In genomic region chr11:96363807-96364206, GRCm38 (mm10) we compare ENCODE assay signal across 21 mouse cellular contexts. TPM values are rescaled to one million over a fixed set of nuclear protein-coding genes. Genes with fewer than 3 reads are reported as not detected.
A peak's percentile ranks its signal among the peaks of the same experiment; 100 is the strongest.
DNase-seq lines count a peak whose midpoint lies in the region; ATAC-seq and TF ChIP-seq lines count a peak whose summit lies in the region.
"Had no signal": no experiment of that assay in that cellular context is flagged by ENCODE, and none has a peak within 500 bp of the region (broad histone marks: within the 10 kb centered on the region; RNA-seq: fewer than 3 reads in every experiment).

No protein-coding gene starts in this region.

- no peak for ATAC-seq in forebrain, postnatal 0 days
- ATAC-seq: intestine, embryonic 15.5 days had no signal

- no peaks in the 10 kb centered on the region for H3K36me3 ChIP-seq in heart, embryonic 10.5 days
- H3K36me3 ChIP-seq in ES-E14 (ENCODE audit: control insufficient read depth, insufficient read depth, low read length, poor library complexity, severe bottlenecking): no peaks in the 10 kb centered on the region
- H3K36me3 ChIP-seq in forebrain, postnatal 0 days (ENCODE audit: insufficient read depth): no peaks in the 10 kb centered on the region
- H3K36me3 ChIP-seq: embryonic facial prominence, embryonic 12.5 days; heart, embryonic 12.5 days; intestine, embryonic 15.5 days; liver, embryonic 13.5 days had no signal

- intact Hi-C loops in heart, postnatal 36 days (cut with DNase I): no loop called here

- 3% methylated on average over 5 of the region's 5 CpGs for whole genome bisulfite sequencing in heart, embryonic 10.5 days
- 3% methylated on average over 5 of the region's 5 CpGs for WGBS in forebrain, postnatal 0 days

- peaks cover 84% of the 10 kb centered on the region for H3K27me3 ChIP-seq in heart, embryonic 10.5 days (ENCODE audit: insufficient read depth, poor library complexity, severe bottlenecking)
- peaks cover 87% of the 10 kb centered on the region for H3K27me3 ChIP-seq in forebrain, postnatal 0 days (ENCODE audit: insufficient read depth, low read length)

- H3K9ac ChIP-seq in ES-E14 (ENCODE audit: insufficient read depth, low read depth, low read length, poor library complexity, severe bottlenecking): no peak overlapping the region
- no peak overlapping the region for H3K9ac ChIP-seq in forebrain, postnatal 0 days
- H3K9ac ChIP-seq: embryonic facial prominence, embryonic 12.5 days; heart, embryonic 12.5 days; intestine, embryonic 15.5 days; liver, embryonic 13.5 days had no signal

- in situ Hi-C loops in ES-E14 (cut with MboI; ENCODE audit: low sequenced_read_pairs in 2 of 2, unreplicated experiment in 2 of 2): no loop called here

- peak; percentile 64 for DNase-seq in heart, embryonic 10.5 days (ENCODE audit: low spot score)
- no peak for DNase-seq in heart, postnatal 36 days
- DNase-seq in ES-E14 (ENCODE audit: low read depth, low spot score): no peak
- peak; percentile 31 for DNase-seq in kidney, adult 18-20 months
- DNase-seq in kidney, postnatal 14 days: peak; percentile 56
- no peak for DNase-seq in T-cell, adult 2 months (ENCODE audit: low spot score)
- DNase-seq in urinary bladder, adult 2 months (ENCODE audit: low spot score): no peak
- no peak for DNase-seq in forebrain, postnatal 0 days
- DNase-seq: B cell, adult 2 months; cerebellum, adult 9-11 months; gastrocnemius, postnatal 36 days; layer of hippocampus, postnatal 36 days; left cerebral cortex, postnatal 4 days; liver, embryonic 13.5 days; lung, postnatal 14 days had no signal

- H3K9me3 ChIP-seq in heart, embryonic 10.5 days: no peaks in the 10 kb centered on the region
- no peaks in the 10 kb centered on the region for H3K9me3 ChIP-seq in ES-E14 (ENCODE audit: control insufficient read depth, insufficient read depth, low read depth, low read length)
- H3K9me3 ChIP-seq in forebrain, postnatal 0 days (ENCODE audit: low read length): no peaks in the 10 kb centered on the region
- H3K9me3 ChIP-seq: embryonic facial prominence, embryonic 12.5 days; intestine, embryonic 15.5 days; liver, embryonic 13.5 days had no signal

- no peak overlapping the region for H3K4me3 ChIP-seq in heart, embryonic 10.5 days
- H3K4me3 ChIP-seq in ES-E14 (ENCODE audit: insufficient read depth in 1 of 2, low read depth in 1 of 2, low read length in 2 of 2, poor library complexity in 1 of 2, severe bottlenecking in 1 of 2): no peak overlapping the region
- H3K4me3 ChIP-seq in forebrain, postnatal 0 days (ENCODE audit: low read depth, low read length): no peak overlapping the region
- H3K4me3 ChIP-seq: embryonic facial prominence, embryonic 12.5 days; heart, embryonic 12.5 days; intestine, embryonic 15.5 days; liver, embryonic 13.5 days had no signal

- no peak overlapping the region for H3K27ac ChIP-seq in heart, embryonic 10.5 days
- no peak overlapping the region for H3K27ac ChIP-seq in ES-E14 (ENCODE audit: insufficient read depth, low read depth, low read length, poor library complexity, severe bottlenecking)
- no peak overlapping the region for H3K27ac ChIP-seq in forebrain, postnatal 0 days (ENCODE audit: low read depth, low read length)
- H3K27ac ChIP-seq: embryonic facial prominence, embryonic 12.5 days; intestine, embryonic 15.5 days; liver, embryonic 13.5 days had no signal

- H3K4me1 ChIP-seq in heart, embryonic 10.5 days: peaks cover 18% of the 10 kb centered on the region
- peaks cover 0 to 7% of the 10 kb centered on the region in 2 experiments; a peak in 2 of 4 replicates for H3K4me1 ChIP-seq in ES-E14 (ENCODE audit: control insufficient read depth in 2 of 2, insufficient read depth in 2 of 2, low read length in 2 of 2, poor library complexity in 1 of 2)
- no peaks in the 10 kb centered on the region for H3K4me1 ChIP-seq in forebrain, postnatal 0 days (ENCODE audit: insufficient read depth)
- H3K4me1 ChIP-seq: embryonic facial prominence, embryonic 12.5 days; liver, embryonic 13.5 days had no signal

- TF ChIP-seq CTCF in forebrain, postnatal 0 days (IDR thresholded peaks at IDR 0.05; ENCODE audit: low read depth): no peak

- H3K4me2 ChIP-seq in forebrain, postnatal 0 days (ENCODE audit: low read depth): no peak overlapping the region
- H3K4me2 ChIP-seq: embryonic facial prominence, embryonic 12.5 days; heart, embryonic 12.5 days; intestine, embryonic 15.5 days; liver, embryonic 13.5 days had no signal

TF ChIP-seq in ES-E14, 5 proteins besides CTCF, POLR2A, EP300 and RAD21:
- TF ChIP-seq CHD2 (IDR thresholded peaks at IDR 0.05; ENCODE audit: low read depth, low read length): peak; percentile 20; the same call in 1 of the 2 replicates
- peak; percentile 98 for TF ChIP-seq ZNF384 (IDR thresholded peaks at IDR 0.05; ENCODE audit: low read depth, low read length)
- no peak for TF ChIP-seq MAFK (IDR thresholded peaks at IDR 0.05; ENCODE audit: insufficient read depth, low read depth, low read length)

RNA-seq across cellular contexts. Expression of gene Hoxb1, which starts 1.7 kb away (rescaled TPM):
- polyA plus RNA-seq in heart, embryonic 10.5 days (2016; fragmentation: Nextera tagmentation; extraction: Ambion mirVana): 0.20 and 3.3 TPM in 2 replicates
- total RNA-seq in heart, postnatal 36 days (2021): not detected
- 0.37 and 0.49 TPM in 2 replicates for total RNA-seq in ES-E14 (2012; rRNA removed)
- polyA plus RNA-seq in urinary bladder, adult 2 months (2012; rRNA removed): 0.16 and 0.17 TPM in 2 replicates
- total RNA-seq in forebrain, postnatal 0 days (2014; rRNA removed): not detected in 2 replicates
- polyA plus RNA-seq in forebrain, postnatal 0 days (2015; fragmentation: Nextera tagmentation; extraction: Ambion mirVana): not detected in 2 replicates
- total RNA-seq: adrenal gland, postnatal 4 days; gastrocnemius, postnatal 36 days; hematopoietic stem cell, adult 5-6 weeks; layer of hippocampus, postnatal 36 days; left cerebral cortex, postnatal 4 days had no signal
- polyA plus RNA-seq: heart, embryonic 12.5 days; intestine, embryonic 15.5 days; small intestine, adult 2 months had no signal

RNA-seq across cellular contexts. Expression of gene Hoxb2, which starts 13.5 kb away (rescaled TPM):
- 5.7 and 27.6 TPM in 2 replicates for polyA plus RNA-seq in heart, embryonic 10.5 days (2016; fragmentation: Nextera tagmentation; extraction: Ambion mirVana)
- total RNA-seq in heart, postnatal 36 days (2021): 1 to 10 TPM in 1 of 2 experiments, under 1 TPM in 1; 0.51 to 1.1 TPM
- total RNA-seq in ES-E14 (2012; rRNA removed): 0.62 TPM in 1 of 2 replicates, not detected in the other
- 14.3 and 18.1 TPM in 2 replicates for polyA plus RNA-seq in urinary bladder, adult 2 months (2012; rRNA removed)
- not detected in 2 replicates for total RNA-seq in forebrain, postnatal 0 days (2014; rRNA removed)
- not detected in 2 replicates for polyA plus RNA-seq in forebrain, postnatal 0 days (2015; fragmentation: Nextera tagmentation; extraction: Ambion mirVana)
- total RNA-seq: layer of hippocampus, postnatal 36 days; left cerebral cortex, postnatal 4 days had no signal

RNA-seq across cellular contexts. Expression of gene Hoxb3, which starts 40.7 kb away (rescaled TPM):
- polyA plus RNA-seq in heart, embryonic 10.5 days (2016; fragmentation: Nextera tagmentation; extraction: Ambion mirVana): 0.42 and 1.8 TPM in 2 replicates
- under 1 TPM; 0.42 to 0.68 TPM for total RNA-seq in heart, postnatal 36 days (2021)
- 0.54 TPM in 1 of 2 replicates, not detected in the other for total RNA-seq in ES-E14 (2012; rRNA removed)
- 11.4 and 11.8 TPM in 2 replicates for polyA plus RNA-seq in urinary bladder, adult 2 months (2012; rRNA removed)
- not detected in 2 replicates for total RNA-seq in forebrain, postnatal 0 days (2014; rRNA removed)
- polyA plus RNA-seq in forebrain, postnatal 0 days (2015; fragmentation: Nextera tagmentation; extraction: Ambion mirVana): not detected in 2 replicates
- total RNA-seq: layer of hippocampus, postnatal 36 days; left cerebral cortex, postnatal 4 days had no signal

RNA-seq across cellular contexts. Expression of gene Hoxb4, which starts 45.7 kb away (rescaled TPM):
- 0.31 and 2.0 TPM in 2 replicates for polyA plus RNA-seq in heart, embryonic 10.5 days (2016; fragmentation: Nextera tagmentation; extraction: Ambion mirVana)
- total RNA-seq in heart, postnatal 36 days (2021): under 1 TPM; 0.51 to 0.53 TPM
- 0.21 and 1.2 TPM in 2 replicates for total RNA-seq in ES-E14 (2012; rRNA removed)
- polyA plus RNA-seq in urinary bladder, adult 2 months (2012; rRNA removed): 6.8 and 7.6 TPM in 2 replicates
- total RNA-seq in forebrain, postnatal 0 days (2014; rRNA removed): not detected in 2 replicates
- not detected in 2 replicates for polyA plus RNA-seq in forebrain, postnatal 0 days (2015; fragmentation: Nextera tagmentation; extraction: Ambion mirVana)
- total RNA-seq: layer of hippocampus, postnatal 36 days; left cerebral cortex, postnatal 4 days had no signal

Comparison
In these comparisons a context has a peak if more than half of its experiments do, and no peak if none do; other contexts are left out.
1. DNase-seq: peak in heart, embryonic 10.5 days (single experiment), kidney, adult 18-20 months (single experiment) and kidney, postnatal 14 days (single experiment); none in heart, postnatal 36 days (0 of 2), ES-E14 (single experiment), T-cell, adult 2 months (single experiment), urinary bladder, adult 2 months (single experiment) and forebrain, postnatal 0 days (single experiment).